Mouse (Mus musculus): ENCODE measurements around the gene Abl1.
"Not testable (repeated sequence)": the region's sequence is repeated elsewhere in the genome, so short reads cannot be mapped to it uniquely, and the experiment has no call there.

The Abl1 gene

GRCm38 (mm10) chr2:31688074-31688925 is at the start of gene Abl1:
TSS of gene Abl1 (plus strand) at chr2:31688376.
- DNase-seq = peak; percentile 98

GRCm38 (mm10) chr2:31638581-31639465 is 49.4 kb upstream of the Abl1 start:
- no peak for DNase-seq

DNA sequence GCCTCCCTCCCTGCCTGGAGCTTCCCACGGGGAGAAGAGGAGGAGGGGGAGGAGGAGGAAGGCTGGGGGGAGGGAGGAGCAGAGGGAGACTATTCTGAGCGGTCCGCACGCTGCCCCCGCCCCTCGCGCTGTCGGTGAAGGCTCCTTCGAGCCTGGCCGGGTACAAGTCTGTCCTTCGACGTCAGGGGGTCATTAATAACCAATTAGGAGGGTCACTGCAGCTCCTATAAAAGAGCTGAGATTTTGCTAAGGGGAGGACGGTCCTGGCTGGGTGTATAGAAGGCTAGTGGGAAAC is 48.8 kb upstream of the Abl1 start:
- no peak for DNase-seq

- DNase-seq = no peak
These were observed 48.1 kb upstream of the Abl1 start, which contains the start of gene Prdm12 for GRCm38 (mm10) chr2:31639901-31640608. TSS of gene Prdm12 (plus strand) at chr2:31640037.

DNA sequence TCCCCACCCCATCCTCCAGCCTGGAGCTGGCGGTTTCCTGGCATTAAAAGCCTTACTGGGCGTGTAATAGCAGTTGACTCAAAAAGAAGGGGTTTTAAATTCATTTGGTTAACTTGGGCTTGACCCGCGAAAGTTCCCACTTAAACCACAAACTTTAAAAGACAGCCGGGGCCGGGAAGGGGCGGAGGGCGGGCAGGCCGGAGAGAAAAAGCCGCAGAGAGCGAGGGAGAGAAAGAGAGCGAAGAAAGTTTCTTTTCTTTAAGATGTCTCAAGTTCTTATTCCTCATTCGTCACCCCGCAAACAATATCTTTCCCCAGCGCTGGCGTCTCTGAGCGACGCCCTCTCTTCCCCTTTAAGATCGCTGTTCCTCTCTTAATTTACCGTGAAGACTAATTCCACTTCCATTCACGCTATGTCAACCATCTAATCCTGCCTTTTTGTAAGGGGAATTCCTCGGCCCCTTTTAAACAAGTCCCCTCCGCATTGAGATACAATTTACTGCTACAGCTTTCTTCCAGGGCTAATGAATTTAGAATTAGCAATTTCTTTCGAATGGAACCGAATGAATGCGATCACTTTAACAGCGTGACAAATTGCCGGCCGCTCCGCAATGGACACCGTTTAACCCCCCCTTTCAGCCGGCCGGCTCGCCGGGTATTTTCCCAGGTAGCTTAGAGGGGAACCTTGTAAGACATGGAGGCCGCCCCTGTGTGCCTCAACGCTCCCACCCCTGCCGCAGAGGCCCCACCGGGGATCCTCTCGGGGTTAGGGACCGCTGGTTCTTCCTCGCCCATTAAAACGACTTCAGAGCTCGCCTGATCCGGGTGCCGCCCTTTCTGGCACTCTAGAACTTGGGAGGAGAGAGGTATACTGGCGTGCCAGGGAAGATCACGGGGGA is 47.3 kb upstream of the Abl1 start:
- peak in 1 of 2 experiments; percentile 9 for DNase-seq

GRCm38 (mm10) chr2:31641508-31641830 is 46.7 kb upstream of the Abl1 start:
- DNase-seq = no peak

- no peak for DNase-seq
These were observed 46.2 kb upstream of the Abl1 start for GRCm38 (mm10) chr2:31641929-31642328.

DNA sequence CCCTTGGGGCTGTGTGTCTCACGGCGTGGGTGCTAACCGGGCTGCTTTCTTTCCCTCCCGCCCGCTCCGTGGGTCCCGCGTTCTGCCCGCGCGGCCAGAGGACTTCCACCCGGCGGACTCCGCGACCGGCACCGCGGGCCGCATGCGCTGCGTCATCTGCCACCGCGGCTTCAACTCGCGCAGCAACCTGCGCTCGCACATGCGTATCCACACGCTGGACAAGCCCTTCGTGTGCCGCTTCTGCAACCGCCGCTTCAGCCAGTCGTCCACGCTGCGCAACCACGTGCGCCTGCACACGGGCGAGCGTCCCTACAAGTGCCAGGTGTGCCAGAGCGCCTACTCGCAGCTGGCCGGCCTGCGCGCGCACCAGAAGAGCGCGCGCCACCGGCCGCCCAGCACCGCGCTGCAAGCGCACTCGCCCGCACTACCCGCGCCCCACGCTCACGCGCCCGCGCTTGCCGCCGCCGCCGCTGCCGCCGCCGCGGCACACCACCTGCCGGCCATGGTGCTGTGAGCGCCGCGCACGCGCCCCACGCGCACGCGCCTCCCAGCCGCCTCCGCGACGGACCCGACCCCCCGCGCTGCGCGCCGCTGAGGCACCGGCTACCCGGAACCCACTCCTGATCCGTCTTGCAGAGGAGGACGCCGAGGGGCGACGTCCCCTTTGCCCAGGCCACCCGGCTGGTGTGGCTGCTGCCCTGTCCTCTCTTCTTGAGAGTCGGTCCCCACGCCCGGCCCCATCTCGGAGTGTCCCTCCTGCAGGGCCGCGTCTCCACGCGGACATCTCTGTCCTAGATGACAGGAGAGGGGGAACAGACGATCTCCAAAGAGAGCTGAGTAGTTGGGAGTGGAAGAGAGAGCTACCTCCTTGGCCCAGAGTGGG is 34.0 kb upstream of the Abl1 start:
- no peak for DNase-seq

GRCm38 (mm10) chr2:31654854-31655559 is 33.2 kb upstream of the Abl1 start:
- DNase-seq = peak in 1 of 2 experiments; percentile 30

DNA sequence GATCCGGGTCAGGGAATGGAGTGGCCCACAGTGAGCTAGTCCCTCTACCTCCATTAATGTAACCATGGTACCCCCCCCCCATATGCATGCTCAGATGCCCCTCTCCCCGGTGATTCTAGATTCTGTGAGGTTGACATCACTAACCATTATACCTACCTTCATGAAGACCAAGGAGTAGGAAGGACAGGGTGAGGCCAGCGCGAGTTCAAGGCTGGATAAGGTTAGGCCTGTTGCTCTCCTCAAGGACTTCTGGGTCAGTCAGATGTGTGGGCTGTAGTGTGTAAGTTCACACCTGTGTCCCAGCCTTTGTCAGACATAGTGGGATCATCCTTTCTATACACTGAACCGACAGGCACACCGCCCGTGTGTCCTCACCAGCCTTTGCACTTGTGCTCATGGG is 31.8 kb upstream of the Abl1 start:
- DNase-seq = no peak

DNA sequence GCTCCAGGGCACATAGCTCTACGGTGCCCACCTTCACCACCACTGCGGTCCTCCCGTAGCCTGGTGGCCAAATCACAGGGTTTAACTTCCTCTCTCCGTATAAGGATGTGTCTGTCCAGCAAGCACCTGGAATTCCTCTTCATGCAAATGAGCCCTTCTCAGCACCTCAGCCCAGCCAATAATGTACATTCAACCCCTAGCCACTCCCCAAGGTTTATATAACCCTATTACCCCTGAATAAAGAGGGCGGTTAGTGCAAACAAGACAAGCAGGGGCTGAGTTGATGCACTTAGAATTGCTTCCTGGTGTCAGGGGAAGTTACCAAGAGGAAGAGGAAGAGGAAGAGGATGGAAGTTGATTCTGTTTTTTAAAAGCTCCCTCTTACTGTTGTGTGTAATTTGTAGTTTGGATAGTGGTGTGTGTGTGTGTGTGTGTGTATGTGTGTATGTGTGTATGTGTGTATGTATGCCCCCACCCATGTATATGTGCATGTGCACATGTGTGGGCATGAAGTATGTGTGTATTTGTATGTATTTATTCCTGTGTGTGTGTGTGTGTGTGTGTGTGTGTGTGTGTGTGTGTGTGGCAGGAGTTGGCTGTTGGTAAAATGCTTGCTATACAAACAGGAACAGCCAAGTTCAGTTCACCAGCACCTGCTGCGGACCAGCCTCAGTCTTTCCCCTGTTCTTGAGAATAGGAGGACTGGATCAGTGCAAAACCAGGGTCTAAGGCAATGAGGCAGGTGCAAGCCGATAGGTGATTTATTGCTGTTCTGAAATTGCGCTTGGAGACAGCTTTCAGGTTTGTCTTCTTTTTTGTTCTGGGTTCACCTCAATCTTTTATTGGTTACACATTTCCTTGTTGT is 25.0 kb upstream of the Abl1 start:
- DNase-seq = peak in 1 of 2 experiments; percentile 10

GRCm38 (mm10) chr2:31663804-31664180 is 24.4 kb upstream of the Abl1 start:
- DNase-seq = no peak

- DNase-seq = no peak
These were observed 20.8 kb upstream of the Abl1 start for GRCm38 (mm10) chr2:31667332-31667731.

DNA sequence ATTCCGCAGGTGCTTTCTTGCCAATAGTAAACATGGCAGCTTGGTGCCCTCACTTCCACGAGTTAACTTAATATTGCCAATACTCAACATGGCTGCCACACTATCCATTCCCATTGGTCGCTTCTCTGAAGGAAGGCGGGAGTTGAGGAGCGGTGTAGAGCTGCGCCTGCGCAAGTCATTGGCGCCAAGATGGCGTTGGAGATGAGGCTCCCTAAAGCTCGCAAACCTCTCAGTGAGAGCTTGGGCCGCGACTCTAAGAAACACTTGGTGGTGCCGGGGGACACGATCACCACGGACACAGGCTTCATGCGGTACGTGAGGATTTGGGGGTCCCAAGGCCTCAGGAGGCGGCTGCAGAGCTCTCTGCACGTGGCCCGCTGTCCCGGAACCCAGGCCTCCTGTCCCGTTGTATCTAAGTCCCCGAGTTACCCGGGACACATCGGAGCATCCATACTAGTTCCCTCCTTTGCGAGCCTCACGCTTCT is 17.6 kb upstream of the Abl1 start, which contains the start of gene Exosc2:
Gene Exosc2 (plus strand): TSS at position 165 of the 485 bp plus-strand sequence.
- peak; percentile 93 to 94 for DNase-seq

DNA sequence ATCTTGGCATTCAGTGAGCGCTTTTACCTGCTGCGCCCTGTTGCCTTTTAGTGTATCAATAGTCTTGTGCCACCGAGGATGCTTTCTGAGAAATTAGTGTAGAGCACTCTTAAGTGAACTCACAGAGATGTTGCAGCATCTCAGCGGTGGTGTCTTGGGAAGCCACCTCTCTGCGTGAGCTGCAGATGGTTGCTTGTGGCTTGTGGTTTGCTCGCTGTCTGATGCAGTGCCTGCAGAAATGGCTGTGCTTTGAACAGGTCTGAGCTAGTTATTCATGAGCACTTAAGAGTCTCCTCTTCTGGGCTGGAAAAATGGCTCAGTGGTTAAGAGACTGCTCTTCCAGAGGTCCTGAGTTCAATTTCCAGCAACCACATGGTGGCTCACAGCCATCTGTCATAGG is 9.5 kb upstream of the Abl1 start:
- no peak for DNase-seq

DNA sequence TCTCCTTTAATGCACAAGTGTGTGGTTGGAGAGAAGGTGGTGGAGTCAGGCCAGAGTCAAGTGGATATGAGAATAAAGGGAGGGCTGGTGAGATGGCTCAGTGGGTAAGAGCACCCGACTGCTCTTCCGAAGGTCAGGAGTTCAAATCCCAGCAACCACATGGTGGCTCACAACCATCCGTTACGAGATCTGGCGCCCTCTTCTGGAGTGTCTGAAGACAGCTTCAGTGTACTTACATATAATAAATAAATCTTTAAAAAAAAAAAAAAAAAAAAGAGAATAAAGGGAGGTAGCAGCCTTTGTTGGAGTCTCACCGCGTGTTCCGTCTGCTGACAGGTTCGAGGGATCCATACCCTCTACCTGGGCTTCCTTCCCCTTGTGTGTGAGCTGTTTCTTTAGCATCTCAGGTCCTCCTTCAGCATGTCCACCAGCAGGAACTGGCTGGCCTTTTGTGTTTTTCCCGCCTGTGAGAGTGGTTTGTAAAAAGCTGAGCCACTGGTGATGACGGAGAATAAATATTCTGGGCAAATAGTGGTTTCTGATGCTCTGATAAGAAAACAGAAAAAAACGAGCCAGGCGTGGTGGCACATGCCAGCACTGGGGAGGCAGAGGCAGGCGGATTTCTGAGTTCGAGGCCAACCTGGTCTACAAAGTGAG is 7.0 kb upstream of the Abl1 start:
- not testable (repeated sequence) for DNase-seq

DNA sequence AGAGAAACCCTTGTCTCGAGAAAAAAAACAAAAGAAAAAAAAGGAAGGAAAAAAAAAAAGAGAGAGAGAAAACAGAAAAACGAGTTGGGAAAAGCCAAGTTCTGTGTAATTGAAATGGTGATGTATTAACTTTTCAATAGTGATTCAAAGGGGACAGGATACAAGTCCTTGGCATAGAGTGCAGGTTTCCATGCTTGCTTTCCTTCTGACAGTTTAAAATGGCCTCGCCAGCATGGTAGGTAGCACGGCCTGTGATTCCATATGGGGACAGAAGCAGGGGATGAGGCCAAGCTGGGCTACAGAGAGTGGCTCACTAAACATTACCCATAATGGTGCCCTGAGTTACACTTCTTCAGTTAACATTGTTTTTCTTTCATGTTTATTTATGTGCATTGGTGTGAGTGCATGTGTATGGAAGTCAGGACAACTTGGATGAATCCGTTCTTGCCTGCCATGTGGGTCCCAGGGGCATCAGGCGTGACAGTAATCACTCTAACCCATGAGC is 6.4 kb upstream of the Abl1 start:
- no peak for DNase-seq

DNA sequence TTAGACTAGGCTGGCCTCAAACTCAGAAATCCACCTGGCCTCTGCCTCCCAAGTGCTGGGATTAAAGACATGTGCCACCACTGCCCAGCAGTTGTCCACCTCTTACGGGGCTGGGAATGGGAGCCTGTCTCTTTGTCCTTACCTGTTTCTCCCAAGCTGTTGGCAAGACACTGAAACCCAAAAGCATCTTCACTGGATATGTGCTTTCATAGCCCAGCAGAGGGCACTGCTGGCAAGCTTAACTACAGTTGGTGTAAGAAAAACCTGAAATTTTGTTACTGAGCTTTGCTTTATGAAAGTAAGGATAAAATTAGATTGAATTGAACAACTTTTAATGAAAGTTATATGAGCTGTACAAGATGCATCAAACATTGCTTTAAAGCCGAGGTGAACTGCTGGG is 4.5 kb upstream of the Abl1 start:
- peak; percentile 30 to 46 for DNase-seq

- no peak for DNase-seq
These were observed 869 bp downstream of the Abl1 start for GRCm38 (mm10) chr2:31689045-31689444.
